Mouse (Mus musculus): Measurements from ENCODE around the gene Odaph.

Odaph gene

DNA sequence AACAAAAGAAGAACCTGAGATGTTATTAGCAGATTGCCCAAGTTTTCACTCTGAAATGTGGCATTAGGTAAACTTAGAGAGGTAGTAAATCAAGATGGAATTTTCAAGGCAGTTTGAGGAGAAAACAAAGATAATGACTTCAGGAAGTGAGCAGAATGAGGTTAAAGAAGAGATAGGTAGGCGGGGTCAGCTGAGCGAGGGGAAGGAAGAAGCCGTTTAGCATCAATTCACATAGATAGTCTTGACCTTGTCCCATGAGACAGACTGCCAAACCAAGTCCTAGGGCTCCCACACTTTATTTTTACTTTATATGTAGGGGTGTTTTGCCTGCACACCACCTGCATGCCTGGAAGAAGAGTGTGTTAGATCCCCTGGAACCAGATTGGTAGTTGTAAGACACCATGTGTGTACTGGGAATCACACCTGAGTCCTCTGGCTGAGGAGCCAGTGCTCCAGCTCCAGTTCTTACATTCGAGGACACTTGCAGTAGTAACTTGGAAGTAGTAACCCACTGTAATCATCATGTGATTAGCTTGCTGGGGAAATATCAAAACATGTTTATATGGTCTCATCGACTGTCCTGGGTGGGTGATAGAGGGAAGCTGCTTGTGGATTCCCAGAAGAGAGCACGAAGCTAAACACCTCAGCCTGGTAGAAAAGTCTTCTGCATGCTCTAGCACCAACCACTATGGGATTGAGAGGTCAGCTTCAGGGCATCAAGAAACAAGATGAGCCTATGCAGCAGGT, 4.1 kb downstream of the Odaph start:
- DNase-seq = no peak

DNA sequence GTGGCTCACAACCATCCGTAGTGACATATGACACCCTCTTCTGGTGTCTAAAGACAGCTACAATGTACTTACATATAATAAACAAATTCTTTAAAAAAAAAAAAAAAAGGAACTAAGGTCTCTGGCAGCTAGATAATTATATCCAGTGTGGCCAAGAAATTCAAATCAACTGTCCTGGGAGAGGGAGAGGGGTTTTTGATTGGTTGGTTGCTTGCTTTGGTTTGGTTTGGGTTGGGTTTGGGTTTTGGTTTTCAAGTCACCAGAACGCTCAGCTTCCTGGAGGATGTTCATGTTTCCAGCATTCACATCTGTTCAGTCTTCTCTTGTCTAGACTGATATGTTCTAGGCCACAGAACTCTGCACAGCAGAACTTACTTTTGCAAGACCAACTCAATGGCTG, 5.8 kb downstream of the Odaph start:
- no peak for DNase-seq

DNA sequence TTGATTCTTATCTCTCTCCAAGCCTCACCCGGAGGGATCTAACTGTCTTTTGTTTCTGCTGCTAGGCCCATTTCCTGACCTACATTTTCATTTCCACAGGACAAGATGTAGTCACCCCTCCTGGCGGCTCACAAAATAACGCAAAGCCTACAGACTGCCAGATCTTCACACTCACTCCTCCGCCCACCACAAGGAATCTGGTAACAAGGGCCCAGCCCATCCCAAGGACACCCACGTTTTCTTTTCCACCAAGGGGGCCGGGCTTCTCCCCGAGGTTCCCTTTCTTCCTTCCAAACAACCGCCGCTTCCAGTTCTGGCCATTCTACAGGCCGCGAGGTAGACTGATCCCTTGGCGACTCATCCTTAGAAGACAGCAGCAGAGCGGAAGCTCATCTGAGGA, 7.3 kb downstream of the Odaph start:
- DNase-seq = no peak

DNA sequence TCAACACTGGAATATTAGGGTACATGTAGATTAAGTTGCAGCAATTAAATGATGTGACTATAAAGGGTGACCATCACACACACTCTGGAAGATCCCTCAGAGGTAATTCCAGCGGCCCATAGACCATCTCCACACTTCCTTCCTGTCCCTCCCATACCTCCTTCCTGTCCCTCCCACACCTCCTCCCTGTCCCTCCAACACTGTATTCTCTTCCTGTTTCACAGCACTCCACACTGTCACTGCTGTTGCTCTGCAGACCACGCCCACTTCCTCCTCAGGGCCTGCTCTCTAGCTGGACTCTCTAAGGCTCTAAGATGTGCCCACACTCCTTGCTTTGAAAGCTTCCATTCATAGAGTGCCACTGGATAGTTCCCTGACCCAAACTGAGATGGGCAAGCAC, 13.5 kb downstream of the Odaph start:
- peak; percentile 64 for DNase-seq

DNA sequence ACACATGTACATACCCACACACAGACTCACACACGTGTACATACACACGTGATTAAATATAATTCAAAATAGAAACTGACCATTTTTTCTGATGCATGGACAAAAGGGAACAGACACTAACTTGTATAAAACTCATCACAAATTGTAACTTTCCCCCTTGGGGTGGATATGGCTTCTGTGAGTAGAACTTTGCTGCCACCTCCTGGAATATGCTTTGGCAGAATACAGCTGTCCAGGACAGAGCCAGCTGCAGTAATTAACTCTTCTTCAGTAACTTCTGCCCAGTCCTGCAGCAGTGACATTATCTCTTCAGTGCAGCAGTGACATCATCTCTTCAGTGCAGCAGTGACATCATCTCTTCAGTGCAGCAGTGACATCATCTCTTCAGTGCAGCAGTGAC, 15.7 kb downstream of the Odaph start:
- peak; percentile 28 for DNase-seq

DNA sequence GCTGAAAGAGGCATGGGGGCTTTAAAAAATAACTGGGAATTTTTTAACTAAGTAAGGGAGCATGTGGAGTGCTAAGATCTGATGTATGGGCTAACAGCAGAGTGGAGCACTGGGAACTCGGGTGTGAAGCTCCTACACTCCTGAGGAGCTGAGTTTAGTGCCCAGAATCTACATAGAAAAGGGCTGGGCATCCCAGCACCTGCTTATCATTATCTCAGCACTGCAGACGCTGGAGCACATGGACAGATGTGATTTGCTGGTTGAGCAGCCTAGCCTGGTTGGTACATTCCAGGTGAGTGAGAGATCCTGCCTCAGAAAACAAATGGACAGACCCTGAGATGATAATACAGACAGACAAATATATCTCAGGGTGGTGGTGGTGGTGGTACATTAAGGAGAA, 22.6 kb downstream of the Odaph start:
- DNase-seq = no peak

DNA sequence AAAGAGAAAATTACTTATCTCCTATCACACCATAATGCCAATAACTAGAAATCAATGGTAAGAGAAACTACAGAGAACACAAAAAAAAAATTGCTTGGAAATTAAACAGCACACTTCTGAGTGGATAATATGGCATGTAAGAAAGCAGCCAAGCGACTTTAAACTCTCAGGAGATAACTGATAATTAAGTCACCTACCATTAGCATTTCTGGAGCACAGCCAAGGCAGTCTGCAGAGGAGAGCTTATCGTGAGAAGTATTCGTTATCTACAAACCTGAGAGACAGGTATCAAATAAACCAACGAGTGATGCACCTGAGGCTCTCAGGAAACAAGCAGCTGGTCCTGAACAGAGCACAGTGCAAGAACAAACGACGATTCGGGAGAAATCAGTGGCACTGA, 24.5 kb downstream of the Odaph start:
- DNase-seq = no peak

DNA sequence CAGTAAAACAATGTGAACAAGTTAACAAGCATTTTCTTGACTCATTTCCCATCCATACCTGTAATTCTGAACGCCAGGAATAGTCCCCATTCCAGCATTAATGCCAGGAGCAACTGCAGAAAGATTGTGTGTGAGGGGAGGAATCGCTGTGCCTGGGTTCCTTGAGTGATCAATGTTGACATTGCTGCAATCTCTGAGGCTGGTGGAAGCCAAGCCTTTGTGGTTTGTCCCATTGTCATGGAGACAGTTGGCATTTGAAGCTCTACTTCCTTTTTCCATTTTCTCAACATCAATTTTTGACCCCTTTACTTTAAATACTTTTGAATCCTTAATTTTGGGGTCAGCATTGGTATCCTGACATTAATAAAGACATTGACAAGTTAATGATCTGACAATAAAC, 32.7 kb downstream of the Odaph start:
- DNase-seq = no peak

DNA sequence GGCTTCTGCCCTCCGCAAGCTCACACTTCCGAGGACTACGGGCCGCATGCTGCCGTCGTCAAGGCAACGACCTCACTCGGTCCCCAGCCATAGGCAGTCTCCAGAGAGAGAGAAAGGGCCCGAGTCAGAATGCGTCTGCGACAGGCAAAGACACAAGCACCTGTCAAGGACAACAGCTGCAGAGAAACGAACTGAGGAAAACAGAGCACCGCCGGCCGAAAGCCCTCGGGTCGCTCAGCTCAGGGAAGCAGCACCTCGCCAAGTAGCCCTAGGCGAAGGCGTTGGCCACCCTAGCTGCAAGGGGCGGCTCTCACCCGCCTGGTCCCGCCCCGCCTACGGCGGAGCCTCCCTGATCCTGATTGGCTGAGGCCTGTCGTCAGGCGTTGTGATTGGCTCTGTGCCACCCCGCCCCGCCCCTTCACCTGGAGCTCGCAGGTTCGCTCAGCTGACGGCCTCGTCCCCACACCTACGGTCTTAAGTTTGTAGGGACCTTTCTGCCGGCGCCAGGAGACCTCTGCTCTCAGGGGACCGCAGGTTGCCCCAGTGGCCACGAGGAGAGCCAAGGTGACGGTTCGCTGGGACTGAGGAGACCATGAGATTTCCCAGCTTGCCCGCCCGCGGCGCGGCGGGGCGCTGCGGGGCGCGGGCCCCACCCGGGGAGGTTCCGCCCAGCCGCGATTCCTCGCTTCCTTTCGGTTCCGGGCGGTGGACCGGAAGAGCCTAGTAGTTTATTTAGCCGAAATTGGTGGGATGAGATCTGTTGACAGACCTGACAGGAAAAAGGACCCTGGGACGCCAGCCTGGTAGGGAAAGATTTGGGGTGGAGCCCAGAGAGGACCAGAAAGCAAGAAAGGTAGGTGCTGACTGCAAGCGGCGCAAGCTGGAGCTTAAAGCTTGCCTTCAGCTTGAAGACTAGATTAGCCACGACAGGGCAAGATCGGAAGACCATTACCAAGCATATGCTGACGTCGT, 55.4 kb downstream of the Odaph start:
- peak; percentile 96 for DNase-seq

DNA sequence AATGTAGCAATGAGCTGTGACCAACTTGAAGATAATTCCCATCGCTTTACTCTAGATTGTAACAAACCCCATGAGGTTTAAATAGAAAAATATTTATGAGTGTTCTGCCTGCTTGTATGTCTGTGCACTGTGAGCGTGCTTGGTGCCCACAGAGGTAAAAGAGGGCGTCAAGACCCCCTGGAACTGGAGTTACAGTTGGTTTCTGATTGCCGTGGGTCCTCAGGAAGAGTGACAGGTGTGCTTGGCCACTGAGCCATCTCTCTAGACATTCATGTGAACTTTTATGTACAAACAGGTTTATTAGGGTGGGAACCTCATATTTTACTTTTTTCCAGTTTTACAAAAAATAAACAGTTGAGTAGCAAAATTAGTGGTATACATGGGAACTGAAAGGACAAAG, 56.5 kb downstream of the Odaph start, which contains the start of gene Cdkl2:
Gene Cdkl2 (minus strand): TSS at position 101 of the 400 bp plus-strand sequence.
- no peak for DNase-seq

Measured in thymus, postnatal 14 days (tissue).